Mouse (Mus musculus): ENCODE results near the gene Vwa5b2. TPM values are rescaled to one million over a fixed set of nuclear protein-coding genes. Genes with fewer than 3 reads are reported as not detected.
A peak's percentile ranks its signal among the peaks of the same experiment; 100 is the strongest.

Vwa5b2 gene
- 1.2 TPM in 2 replicates for polyA plus RNA-seq (2011; ENCODE audit: insufficient read depth, insufficient read length, low read depth, missing spikeins)

DNA sequence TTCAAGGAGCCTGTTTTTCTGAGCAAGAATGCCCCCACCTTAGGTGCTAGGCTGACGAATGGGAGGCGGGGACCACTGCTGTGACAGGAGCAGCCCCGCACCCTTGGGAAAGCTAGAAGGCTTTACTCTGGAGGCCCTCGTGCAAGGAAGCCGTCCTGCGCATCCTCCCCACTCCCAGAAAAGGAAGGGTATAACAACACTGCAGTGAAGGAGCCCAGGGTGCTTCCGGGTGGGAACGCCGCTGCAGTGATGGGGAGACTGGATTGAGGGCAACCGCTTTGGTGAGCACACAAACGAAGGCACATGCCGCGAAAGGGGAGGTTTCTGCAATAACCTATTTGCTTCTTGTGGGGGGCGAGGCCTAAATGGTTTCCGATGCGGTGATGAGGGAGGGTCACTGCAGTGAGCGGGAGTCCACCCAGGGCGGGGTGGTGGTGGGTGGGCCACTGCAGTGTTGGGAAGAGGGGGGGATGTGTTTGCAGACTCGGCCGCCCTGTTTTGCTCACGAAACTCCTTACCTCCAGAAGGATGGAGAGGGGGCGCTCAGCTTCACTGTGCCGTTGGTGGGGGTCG, at the start of gene Vwa5b2:
Gene Vwa5b2 (plus strand): TSS at position 106 of the 573 bp plus-strand sequence.
- H3K9ac ChIP-seq (ENCODE audit: low read depth, poor library complexity, severe bottlenecking) = peak within 1 kb of the TSS; percentile 21; the same call in 1 of the 2 replicates
- no peaks in the 10 kb centered on the region for H3K36me3 ChIP-seq (ENCODE audit: control insufficient read depth, insufficient read depth, low read length, poor library complexity, severe bottlenecking)
- TF ChIP-seq POLR2A (IDR thresholded peaks at IDR 0.05; ENCODE audit: insufficient read depth, low read length) (no peak), CTCF (IDR thresholded peaks at IDR 0.05; ENCODE audit: low read depth, low read length) (no peak), EP300 (IDR thresholded peaks at IDR 0.05; ENCODE audit: insufficient read depth, low read depth, low read length) (no peak)
- no peaks in the 10 kb centered on the region for H3K4me1 ChIP-seq (ENCODE audit: control insufficient read depth, insufficient read depth, low read length)
- H3K27me3 ChIP-seq (ENCODE audit: control insufficient read depth, insufficient read depth, low read length, poor library complexity, severe bottlenecking) = no peaks in the 10 kb centered on the region; the same call in 1 of the 2 replicates
- H3K4me3 ChIP-seq (ENCODE audit: low read depth, low read length) = peak within 1 kb of the TSS; percentile 68
- H3K27ac ChIP-seq (ENCODE audit: insufficient read depth, low read length) = no peak within 1 kb of the TSS
- no peaks in the 10 kb centered on the region for H3K9me3 ChIP-seq (replicated peaks; ENCODE audit: control insufficient read depth, insufficient read depth, low read length, poor library complexity, severe bottlenecking)

DNA sequence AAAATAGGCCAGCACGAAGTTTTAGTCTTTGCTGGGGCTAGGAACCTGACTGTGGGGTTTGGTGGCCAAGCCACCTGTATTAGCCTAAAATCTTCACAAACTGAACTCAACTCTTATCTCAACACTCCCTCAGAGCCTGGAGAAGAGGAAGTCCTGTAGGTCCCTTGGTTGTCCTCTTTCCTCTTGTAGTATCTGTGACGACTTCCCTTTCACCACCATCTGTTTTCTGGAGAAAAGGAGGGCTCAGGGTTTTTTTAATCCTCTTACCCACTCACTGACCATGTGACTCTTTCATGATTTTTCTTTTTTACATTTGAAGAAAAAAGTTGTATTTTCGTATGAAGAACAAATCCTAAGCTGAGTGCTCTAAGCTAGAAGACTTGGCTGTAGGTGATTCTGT, 49.6 kb upstream of the Vwa5b2 start:
- TF ChIP-seq CTCF (IDR thresholded peaks at IDR 0.05; ENCODE audit: low read depth, low read length) (no peak), POLR2A (IDR thresholded peaks at IDR 0.05; ENCODE audit: insufficient read depth, low read length) (no peak), EP300 (IDR thresholded peaks at IDR 0.05; ENCODE audit: insufficient read depth, low read depth, low read length) (no peak)
- Histone ChIP-seq H3K27ac (ENCODE audit: insufficient read depth, low read length) (0 out of 2 replicates have a peak overlapping the region, but pooled peaks have one; percentile 45), H3K27me3 (ENCODE audit: control insufficient read depth, insufficient read depth, low read length, poor library complexity, severe bottlenecking) (no peaks in the 10 kb centered on the region), H3K9ac (ENCODE audit: low read depth, poor library complexity, severe bottlenecking) (no peak overlapping the region), H3K4me3 (ENCODE audit: low read depth, low read length) (no peak overlapping the region), H3K36me3 (ENCODE audit: control insufficient read depth, insufficient read depth, low read length, poor library complexity, severe bottlenecking) (peaks cover 30% of the 10 kb centered on the region), H3K9me3 (replicated peaks; ENCODE audit: control insufficient read depth, insufficient read depth, low read length, poor library complexity, severe bottlenecking) (no peaks in the 10 kb centered on the region), H3K4me1 (ENCODE audit: control insufficient read depth, insufficient read depth, low read length) (no peaks in the 10 kb centered on the region)

DNA sequence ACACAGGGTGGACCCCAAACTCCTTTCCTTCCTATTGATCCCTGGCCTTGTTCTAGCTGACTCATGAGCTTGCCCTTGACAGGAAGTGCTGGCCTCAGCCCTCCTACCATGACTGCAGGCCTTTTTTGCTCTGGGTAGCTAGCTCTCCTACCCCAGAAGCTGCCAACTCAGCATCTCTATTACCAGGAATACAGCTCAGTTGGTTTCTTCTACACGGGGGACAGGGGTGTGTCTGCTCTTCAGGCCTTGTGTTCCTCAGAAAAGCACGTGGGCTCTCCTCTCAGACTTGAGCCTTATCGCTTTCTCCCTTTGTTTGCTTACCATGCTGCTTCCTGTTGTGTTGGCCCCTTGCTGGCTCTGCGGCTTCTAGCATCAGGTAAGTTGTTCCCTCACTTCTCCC, 48.8 kb upstream of the Vwa5b2 start:
- Histone ChIP-seq H3K9ac (ENCODE audit: low read depth, poor library complexity, severe bottlenecking) (no peak overlapping the region), H3K27me3 (ENCODE audit: control insufficient read depth, insufficient read depth, low read length, poor library complexity, severe bottlenecking) (no peaks in the 10 kb centered on the region), H3K27ac (ENCODE audit: insufficient read depth, low read length) (peak overlapping the region; percentile 45), H3K9me3 (replicated peaks; ENCODE audit: control insufficient read depth, insufficient read depth, low read length, poor library complexity, severe bottlenecking) (no peaks in the 10 kb centered on the region), H3K4me3 (ENCODE audit: low read depth, low read length) (no peak overlapping the region), H3K36me3 (ENCODE audit: control insufficient read depth, insufficient read depth, low read length, poor library complexity, severe bottlenecking) (peaks cover 30% of the 10 kb centered on the region), H3K4me1 (ENCODE audit: control insufficient read depth, insufficient read depth, low read length) (no peaks in the 10 kb centered on the region)
- TF ChIP-seq CTCF (IDR thresholded peaks at IDR 0.05; ENCODE audit: low read depth, low read length) = no peak
- no peak for TF ChIP-seq EP300 (IDR thresholded peaks at IDR 0.05; ENCODE audit: insufficient read depth, low read depth, low read length)
- no peak for TF ChIP-seq POLR2A (IDR thresholded peaks at IDR 0.05; ENCODE audit: insufficient read depth, low read length)

DNA sequence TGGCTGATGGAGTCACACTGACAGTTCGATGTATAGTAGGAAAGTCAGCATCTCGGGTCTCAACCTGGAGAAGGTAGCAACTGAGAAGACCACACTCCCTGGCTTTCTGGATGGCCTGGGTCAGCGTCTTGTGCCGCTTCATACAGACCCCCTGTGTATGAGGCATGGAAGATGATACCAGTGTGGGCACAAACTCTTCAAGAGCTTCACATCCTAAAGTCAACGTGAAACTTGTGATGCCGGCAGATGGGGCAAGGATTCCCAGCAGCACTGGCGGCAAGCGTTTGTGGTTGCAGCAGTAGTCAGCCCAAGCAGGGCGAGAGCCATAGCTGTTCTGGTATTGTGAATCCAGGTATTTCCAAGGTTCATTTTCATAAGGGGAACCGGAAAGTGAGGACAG, 43.6 kb upstream of the Vwa5b2 start:
- no peak for TF ChIP-seq POLR2A (IDR thresholded peaks at IDR 0.05; ENCODE audit: insufficient read depth, low read length)
- TF ChIP-seq CTCF (IDR thresholded peaks at IDR 0.05; ENCODE audit: low read depth, low read length) = no peak
- no peak overlapping the region for H3K4me3 ChIP-seq (ENCODE audit: low read depth, low read length)
- H3K9me3 ChIP-seq (replicated peaks; ENCODE audit: control insufficient read depth, insufficient read depth, low read length, poor library complexity, severe bottlenecking) = no peaks in the 10 kb centered on the region
- H3K4me1 ChIP-seq (ENCODE audit: control insufficient read depth, insufficient read depth, low read length) = no peaks in the 10 kb centered on the region
- H3K27ac ChIP-seq (ENCODE audit: insufficient read depth, low read length) = no peak overlapping the region
- peaks cover 29% of the 10 kb centered on the region for H3K36me3 ChIP-seq (ENCODE audit: control insufficient read depth, insufficient read depth, low read length, poor library complexity, severe bottlenecking)
- no peak overlapping the region for H3K9ac ChIP-seq (ENCODE audit: low read depth, poor library complexity, severe bottlenecking)
- H3K27me3 ChIP-seq (ENCODE audit: control insufficient read depth, insufficient read depth, low read length, poor library complexity, severe bottlenecking) = no peaks in the 10 kb centered on the region

DNA sequence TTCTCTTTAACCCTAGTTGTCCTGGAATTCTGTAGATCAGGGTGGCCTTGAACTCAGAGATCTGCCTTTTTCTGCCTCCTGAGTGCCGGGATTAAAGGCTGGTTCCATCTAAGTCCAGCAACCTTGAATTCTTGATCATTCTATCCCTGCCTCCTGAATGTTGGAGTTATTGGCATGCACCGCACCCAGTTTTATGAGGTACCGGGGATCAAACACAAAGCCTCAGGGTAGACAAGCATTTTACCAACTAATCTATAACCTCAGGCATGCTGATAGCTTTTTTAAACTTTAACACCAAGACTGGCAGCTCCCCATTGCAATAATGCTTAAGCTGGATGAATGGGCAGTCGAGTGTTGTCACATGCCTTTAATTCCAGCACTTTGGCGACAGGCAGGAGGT, 41.8 kb upstream of the Vwa5b2 start:
- peak overlapping the region; percentile 23 for H3K9ac ChIP-seq (ENCODE audit: low read depth, poor library complexity, severe bottlenecking)
- peak overlapping the region; percentile 40 for H3K4me3 ChIP-seq (ENCODE audit: low read depth, low read length)
- TF ChIP-seq EP300 (IDR thresholded peaks at IDR 0.05; ENCODE audit: insufficient read depth, low read depth, low read length) (no peak), CTCF (IDR thresholded peaks at IDR 0.05; ENCODE audit: low read depth, low read length) (no peak), POLR2A (IDR thresholded peaks at IDR 0.05; ENCODE audit: insufficient read depth, low read length) (no peak)
- H3K27ac ChIP-seq (ENCODE audit: insufficient read depth, low read length) = peak overlapping the region; percentile 46
- no peaks in the 10 kb centered on the region for H3K9me3 ChIP-seq (replicated peaks; ENCODE audit: control insufficient read depth, insufficient read depth, low read length, poor library complexity, severe bottlenecking)
- no peaks in the 10 kb centered on the region for H3K4me1 ChIP-seq (ENCODE audit: control insufficient read depth, insufficient read depth, low read length)
- no peaks in the 10 kb centered on the region for H3K27me3 ChIP-seq (ENCODE audit: control insufficient read depth, insufficient read depth, low read length, poor library complexity, severe bottlenecking)
- H3K36me3 ChIP-seq (ENCODE audit: control insufficient read depth, insufficient read depth, low read length, poor library complexity, severe bottlenecking) = peaks cover 32% of the 10 kb centered on the region

DNA sequence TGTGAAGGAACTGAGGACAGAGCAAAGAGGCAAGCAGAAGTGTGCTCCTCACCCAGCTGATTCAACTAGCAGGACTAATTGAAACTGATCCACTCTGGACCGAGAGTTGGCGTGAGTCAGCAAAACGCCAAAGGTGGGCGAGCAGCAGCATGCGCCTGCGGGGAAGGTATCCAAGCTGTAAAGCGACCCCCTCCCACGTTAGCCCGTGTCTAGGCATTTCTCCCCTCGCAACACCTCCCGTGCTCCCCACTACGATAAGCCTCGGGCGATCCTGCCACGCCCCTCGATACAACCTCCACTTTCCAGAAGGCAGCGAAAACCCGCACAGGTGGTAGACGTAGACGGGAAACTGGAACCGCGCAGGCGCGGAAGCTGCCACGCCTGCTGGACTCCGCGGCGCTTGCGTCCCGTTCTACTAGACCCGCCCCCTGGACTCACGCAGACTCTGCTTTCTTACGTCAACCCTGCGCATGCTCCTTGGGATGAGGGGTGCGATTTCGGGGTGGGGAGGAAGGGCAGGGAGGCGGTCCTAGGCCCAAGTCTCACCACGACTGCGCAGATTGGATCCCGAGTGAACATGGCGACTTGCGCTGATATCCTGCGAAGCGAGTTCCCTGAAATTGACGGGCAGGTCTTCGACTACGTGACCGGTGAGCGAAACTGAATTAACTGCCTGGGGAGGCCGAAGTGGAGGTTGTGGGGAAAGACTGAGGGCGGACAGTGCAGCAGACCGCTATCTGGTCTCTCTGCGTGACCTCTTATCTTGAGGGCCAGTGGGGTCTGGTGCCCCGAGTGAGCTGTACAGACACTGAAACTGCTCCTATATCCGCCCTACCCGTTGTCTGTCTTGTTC, 40.9 kb upstream of the Vwa5b2 start, which contains the start of gene Abcf3:
Gene Abcf3 (plus strand): TSS at position 482 of the 853 bp plus-strand sequence.
- Histone ChIP-seq H3K27ac (ENCODE audit: insufficient read depth, low read length) (peak within 1 kb of the TSS; percentile 46), H3K27me3 (ENCODE audit: control insufficient read depth, insufficient read depth, low read length, poor library complexity, severe bottlenecking) (no peaks in the 10 kb centered on the region), H3K4me3 (ENCODE audit: low read depth, low read length) (peak within 1 kb of the TSS; percentile 84), H3K9me3 (replicated peaks; ENCODE audit: control insufficient read depth, insufficient read depth, low read length, poor library complexity, severe bottlenecking) (no peaks in the 10 kb centered on the region), H3K36me3 (ENCODE audit: control insufficient read depth, insufficient read depth, low read length, poor library complexity, severe bottlenecking) (peaks cover 31% of the 10 kb centered on the region), H3K4me1 (ENCODE audit: control insufficient read depth, insufficient read depth, low read length) (no peaks in the 10 kb centered on the region), H3K9ac (ENCODE audit: low read depth, poor library complexity, severe bottlenecking) (peak within 1 kb of the TSS; percentile 57)
- TF ChIP-seq EP300 (IDR thresholded peaks at IDR 0.05; ENCODE audit: insufficient read depth, low read depth, low read length) = peak; percentile 48; the same call in 1 of the 2 replicates
- no peak for TF ChIP-seq CTCF (IDR thresholded peaks at IDR 0.05; ENCODE audit: low read depth, low read length)
- TF ChIP-seq POLR2A (IDR thresholded peaks at IDR 0.05; ENCODE audit: insufficient read depth, low read length) = peak; percentile 44
